8 mouse cellular contexts compared by ENCODE assay signal in the genomic region with DNA sequence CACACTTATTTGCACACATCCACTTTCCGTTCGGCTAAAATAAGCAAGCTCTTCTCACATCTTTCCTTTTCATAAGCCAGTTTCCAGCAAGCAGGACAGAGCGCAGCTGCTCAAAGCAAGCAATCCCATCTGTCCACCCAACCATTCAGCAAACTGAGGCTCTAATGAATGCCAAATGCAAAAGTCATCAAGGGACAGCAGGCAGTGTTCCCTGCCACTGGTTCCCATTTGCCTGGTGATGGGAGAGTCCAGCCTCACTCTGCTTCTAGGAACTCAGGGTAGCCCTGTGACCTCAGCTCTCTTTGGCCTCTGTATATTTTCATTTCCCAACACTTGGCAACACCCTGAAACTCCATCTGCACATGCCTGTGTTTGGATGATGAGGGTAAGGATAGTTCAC.
DNase-seq lines count a peak whose midpoint lies in the region; ATAC-seq lines count a peak whose summit lies in the region.

No protein-coding gene starts in this region.

- peaks cover 29% of the 10 kb centered on the region for H3K4me1 ChIP-seq in forebrain, embryonic 15.5 days
- peaks cover 7% of the 10 kb centered on the region for H3K4me1 ChIP-seq in hindbrain, embryonic 16.5 days (ENCODE audit: control insufficient read depth, insufficient read depth, low read depth, low read length)
- H3K4me1 ChIP-seq in midbrain, embryonic 14.5 days (ENCODE audit: control insufficient read depth, insufficient read depth, low read length): peaks cover 37% of the 10 kb centered on the region

- H3K4me3 ChIP-seq in forebrain, embryonic 15.5 days: no peak overlapping the region
- no peak overlapping the region for H3K4me3 ChIP-seq in hindbrain, embryonic 16.5 days (ENCODE audit: low read length)
- H3K4me3 ChIP-seq in midbrain, embryonic 14.5 days (replicated peaks; ENCODE audit: low read depth, low read length): no peak overlapping the region

- DNase-seq in frontal cortex, postnatal 25 days (ENCODE audit: low spot score in 2 of 2): no peak
- DNase-seq in midbrain, embryonic 14.5 days: no peak
- DNase-seq in kidney, postnatal 14 days: no peak
- no peak for DNase-seq in spleen, adult 12 weeks (ENCODE audit: low spot score)
- DNase-seq in kidney, adult 9 months: no peak

- no peaks in the 10 kb centered on the region for H3K27me3 ChIP-seq in forebrain, embryonic 15.5 days
- no peaks in the 10 kb centered on the region for H3K27me3 ChIP-seq in hindbrain, embryonic 16.5 days (replicated peaks; ENCODE audit: control insufficient read depth, insufficient read depth, low read length)
- no peaks in the 10 kb centered on the region for H3K27me3 ChIP-seq in midbrain, embryonic 14.5 days (ENCODE audit: control insufficient read depth, insufficient read depth, low read length)

- no peak overlapping the region for H3K4me2 ChIP-seq in forebrain, embryonic 15.5 days (replicated peaks)
- 0 out of 2 replicates have a peak overlapping the region, but pooled peaks have one; percentile 2 for H3K4me2 ChIP-seq in hindbrain, embryonic 16.5 days (ENCODE audit: low read length)
- H3K4me2 ChIP-seq in midbrain, embryonic 14.5 days (ENCODE audit: low read length): peak overlapping the region; percentile 27

- 0 out of 2 replicates have a peak overlapping the region, but pooled peaks have one; percentile 83 for H3K27ac ChIP-seq in forebrain, embryonic 15.5 days (replicated peaks)
- peak overlapping the region; percentile 27; the same call in 1 of the 2 replicates for H3K27ac ChIP-seq in hindbrain, embryonic 16.5 days (ENCODE audit: low read depth, low read length)
- peak overlapping the region; percentile 82 for H3K27ac ChIP-seq in midbrain, embryonic 14.5 days (replicated peaks; ENCODE audit: low read depth, low read length)

- no peak overlapping the region for H3K9ac ChIP-seq in forebrain, embryonic 15.5 days (replicated peaks)
- no peak overlapping the region for H3K9ac ChIP-seq in hindbrain, embryonic 16.5 days (ENCODE audit: low read depth, low read length)
- no peak overlapping the region for H3K9ac ChIP-seq in midbrain, embryonic 14.5 days (replicated peaks; ENCODE audit: low read length)

- no peaks in the 10 kb centered on the region for H3K9me3 ChIP-seq in forebrain, embryonic 15.5 days
- H3K9me3 ChIP-seq in hindbrain, embryonic 16.5 days (ENCODE audit: control insufficient read depth, low read length): no peaks in the 10 kb centered on the region
- no peaks in the 10 kb centered on the region for H3K9me3 ChIP-seq in midbrain, embryonic 14.5 days (ENCODE audit: control insufficient read depth, low read length)

- 69% methylated on average over 3 of the region's 3 CpGs for WGBS in forebrain, embryonic 15.5 days
- WGBS in hindbrain, embryonic 16.5 days: 63% methylated on average over 3 of the region's 3 CpGs
- WGBS in midbrain, embryonic 14.5 days: 48% methylated on average over 3 of the region's 3 CpGs

- no peaks in the 10 kb centered on the region for H3K36me3 ChIP-seq in forebrain, embryonic 15.5 days
- no peaks in the 10 kb centered on the region for H3K36me3 ChIP-seq in hindbrain, embryonic 16.5 days (ENCODE audit: control insufficient read depth, insufficient read depth, low read length)
- H3K36me3 ChIP-seq in midbrain, embryonic 14.5 days (ENCODE audit: control insufficient read depth, insufficient read depth, low read length): no peaks in the 10 kb centered on the region

- peak; percentile 83 for ATAC-seq in frontal cortex, adult (ENCODE audit: low TSS enrichment)
- peak; percentile 15; the same call in 1 of the 2 replicates for ATAC-seq in forebrain, embryonic 15.5 days (replicated peaks)
- ATAC-seq in hindbrain, embryonic 16.5 days: no peak
- no peak for ATAC-seq in midbrain, embryonic 14.5 days (ENCODE audit: low FRiP score, low TSS enrichment)

Comparison
In these comparisons a context has a peak if more than half of its experiments do, and no peak if none do; other contexts are left out.
1. ATAC-seq: peak in frontal cortex, adult (single experiment) and forebrain, embryonic 15.5 days (single experiment); none in hindbrain, embryonic 16.5 days (single experiment) and midbrain, embryonic 14.5 days (single experiment).
2. H3K27ac ChIP-seq: peak in every context shown above with its lines; median percentile 83 in forebrain, embryonic 15.5 days; 82 in midbrain, embryonic 14.5 days; 27 in hindbrain, embryonic 16.5 days.